Mouse (Mus musculus): ENCODE results near the gene Kcnq1. TPM values are rescaled to one million over a fixed set of nuclear protein-coding genes. Genes with fewer than 3 reads are reported as not detected.

Kcnq1 gene
- total and polyA plus RNA-seq, 3 experiments = 0.63 to 0.96 TPM; not detected in 1

GRCm38 (mm10) chr7:143473347-143474101 is 367.4 kb downstream of the Kcnq1 start, which contains the start of gene Slc22a18:
Gene Slc22a18 (plus strand): TSS chr7:143473736.
- Histone ChIP-seq H3K36me3 (ENCODE audit: control insufficient read depth in 1 of 2, insufficient read depth in 2 of 2, low read length in 2 of 2) (peaks cover 0 to 10% of the 10 kb centered on the region in 2 experiments; a peak in 2 of 4 replicates), H3K79me2 (ENCODE audit: control insufficient read depth, insufficient read depth, low read length, poor library complexity) (no peaks in the 10 kb centered on the region), H3K9me3 (replicated peaks; ENCODE audit: insufficient read depth, low read length) (no peaks in the 10 kb centered on the region), H3K9ac (ENCODE audit: control insufficient read depth, low read depth, low read length, poor library complexity, severe bottlenecking) (peak within 1 kb of the TSS; percentile 41), H3K4me1 (ENCODE audit: control insufficient read depth in 1 of 2, insufficient read depth in 2 of 2, low read length in 2 of 2) (peaks cover 7 to 25% of the 10 kb centered on the region in 2 experiments), H3K27ac (ENCODE audit: control insufficient read depth, low read depth, low read length) (peak within 1 kb of the TSS; percentile 26), H3K4me3 (ENCODE audit: control insufficient read depth in 1 of 2, insufficient read depth in 1 of 2, low read depth in 2 of 2, low read length in 2 of 2) (peak within 1 kb of the TSS; percentile 55 to 68), H3K27me3 (ENCODE audit: control insufficient read depth in 1 of 2, insufficient read depth in 2 of 2, low read length in 2 of 2) (no peaks in the 10 kb centered on the region)
- DNase-seq (ENCODE audit: low read depth, low spot score) = peak; percentile 93
- TF ChIP-seq USF2 (IDR thresholded peaks at IDR 0.05; ENCODE audit: borderline replicate concordance in 1 of 2, insufficient read depth in 1 of 2, low read depth in 1 of 2, low read length in 2 of 2) = no peak
- no peak for TF ChIP-seq TAL1 (IDR thresholded peaks at IDR 0.05; ENCODE audit: low read length)
- no peak for TF ChIP-seq JUND (IDR thresholded peaks at IDR 0.05; ENCODE audit: low read depth, low read length)
- peak; percentile 87 for TF ChIP-seq MXI1 (IDR thresholded peaks at IDR 0.05; ENCODE audit: low read depth, low read length)
- peak; percentile 87 for TF ChIP-seq MAZ (IDR thresholded peaks at IDR 0.05; ENCODE audit: low read depth, low read length)
- no peak for TF ChIP-seq CHD1 (IDR thresholded peaks at IDR 0.05; ENCODE audit: low read depth, low read length)
- 0 out of 2 replicates have a peak, but pooled peaks have one; percentile 4 for TF ChIP-seq USF1 (IDR thresholded peaks at IDR 0.05; ENCODE audit: low read depth, low read length)
- TF ChIP-seq ZC3H11A (IDR thresholded peaks at IDR 0.05; ENCODE audit: low read depth, low read length) = no peak
- TF ChIP-seq ZKSCAN1 (IDR thresholded peaks at IDR 0.05; ENCODE audit: low read depth, low read length) = no peak
- TF ChIP-seq ZMIZ1 (IDR thresholded peaks at IDR 0.05; ENCODE audit: low read depth, low read length) = no peak
- peak; percentile 100 for TF ChIP-seq SIN3A (IDR thresholded peaks at IDR 0.05; ENCODE audit: low read length)
- 0 out of 2 replicates have a peak, but pooled peaks have one; percentile 30 for TF ChIP-seq RCOR1 (IDR thresholded peaks at IDR 0.05; ENCODE audit: low read depth, low read length)
- TF ChIP-seq ELF1 (IDR thresholded peaks at IDR 0.05; ENCODE audit: low read depth, low read length) = peak; percentile 99
- TF ChIP-seq NELFE (IDR thresholded peaks at IDR 0.05; ENCODE audit: low read depth, low read length) = peak; percentile 71
- TF ChIP-seq ZNF384 (IDR thresholded peaks at IDR 0.05; ENCODE audit: low read depth, low read length) = no peak; the same call in 1 of the 2 replicates
- peak; percentile 54; the same call in 1 of the 2 replicates for TF ChIP-seq GATA1 (IDR thresholded peaks at IDR 0.05; ENCODE audit: low read depth, low read length)
- no peak; the same call in 1 of the 2 replicates for TF ChIP-seq CHD2 (IDR thresholded peaks at IDR 0.05; ENCODE audit: low read length)
- TF ChIP-seq GABPA (IDR thresholded peaks at IDR 0.05; ENCODE audit: low read depth, low read length) = no peak
- TF ChIP-seq MEF2A (IDR thresholded peaks at IDR 0.05; ENCODE audit: extremely low read depth, insufficient replicate concordance, low read depth, low read length, poor library complexity, severe bottlenecking) = no peak
- TF ChIP-seq BHLHE40 (IDR thresholded peaks at IDR 0.05; ENCODE audit: borderline replicate concordance, low read depth, low read length) = peak; percentile 41; the same call in 1 of the 2 replicates
- no peak; the same call in 1 of the 2 replicates for TF ChIP-seq KAT2A (conservative IDR thresholded peaks at IDR 0.05; ENCODE audit: low read depth, low read length)
- peak; percentile 78 for TF ChIP-seq ETS1 (IDR thresholded peaks at IDR 0.05; ENCODE audit: low read depth, low read length)
- no peak for TF ChIP-seq RAD21 (IDR thresholded peaks at IDR 0.05; ENCODE audit: low read depth, low read length)
- TF ChIP-seq MYC (IDR thresholded peaks at IDR 0.05; ENCODE audit: low read depth, low read length) = peak; percentile 68
- TF ChIP-seq POLR2A (IDR thresholded peaks at IDR 0.05; ENCODE audit: control insufficient read depth in 1 of 2, insufficient read depth in 1 of 2, low read depth in 1 of 2, low read length in 2 of 2, poor library complexity in 1 of 2) = peak in 1 of 2 experiments; percentile 66; a peak in 1 of 4 replicates
- no peak for TF ChIP-seq POLR2AphosphoS5 (IDR thresholded peaks at IDR 0.05; ENCODE audit: borderline replicate concordance, low read depth, low read length)
- 0 out of 2 replicates have a peak, but pooled peaks have one; percentile 22 for TF ChIP-seq MAX (IDR thresholded peaks at IDR 0.05; ENCODE audit: low read length)
- peak; percentile 16 to 49; a peak in 3 of 4 replicates for TF ChIP-seq EP300 (IDR thresholded peaks at IDR 0.05; ENCODE audit: low read depth in 1 of 2, low read length in 2 of 2)
- TF ChIP-seq HCFC1 (IDR thresholded peaks at IDR 0.05; ENCODE audit: low read depth, low read length) = peak; percentile 79
- no peak for TF ChIP-seq MYB (IDR thresholded peaks at IDR 0.05; ENCODE audit: low read depth, low read length)
- TF ChIP-seq TBP (IDR thresholded peaks at IDR 0.05; ENCODE audit: low read depth, low read length) = peak; percentile 76
- no peak for TF ChIP-seq UBTF (IDR thresholded peaks at IDR 0.05; ENCODE audit: borderline replicate concordance, insufficient read depth, low read depth, low read length)
- no peak for TF ChIP-seq E2F4 (IDR thresholded peaks at IDR 0.05; ENCODE audit: borderline replicate concordance, low read depth, low read length)
- TF ChIP-seq CTCF (IDR thresholded peaks at IDR 0.05 in 2 of 3, conservative IDR thresholded peaks at IDR 0.05 in 1 of 3; ENCODE audit: control insufficient read depth in 1 of 3, insufficient read depth in 1 of 3, low read depth in 2 of 3, low read length in 3 of 3, poor library complexity in 1 of 3, severe bottlenecking in 1 of 3) = no peak
- no peak; the same call in 1 of the 2 replicates for TF ChIP-seq TCF12 (IDR thresholded peaks at IDR 0.05; ENCODE audit: low read depth, low read length)

Measured in MEL (cell line).